Mouse (Mus musculus): ENCODE measurements around the gene Tecr.

Gene Tecr

DNA sequence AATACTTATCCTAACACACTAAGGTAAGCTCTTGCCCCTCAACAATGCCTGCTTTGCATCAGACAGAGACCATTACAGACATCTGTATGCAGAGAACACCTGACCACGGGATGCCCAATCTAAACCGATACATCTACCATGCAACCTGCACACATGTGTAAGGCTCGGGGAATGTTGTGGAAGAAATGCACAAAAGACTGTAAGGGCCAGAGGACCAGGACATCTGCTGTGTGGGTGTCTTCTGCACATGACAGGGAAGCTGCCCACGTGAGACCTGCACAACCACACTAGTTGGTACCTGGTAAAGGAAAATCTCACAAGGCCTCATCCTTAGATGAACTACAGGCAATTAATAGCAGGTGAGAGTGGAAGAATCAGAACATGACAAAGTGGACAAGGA lies 44.5 kb downstream of the Tecr start:
- DNase-seq (ENCODE audit: low read depth), result no peak

GRCm38 (mm10) chr8:83562669-83563068 lies 45.1 kb downstream of the Tecr start:
- no peak for DNase-seq (ENCODE audit: low read depth)

DNA sequence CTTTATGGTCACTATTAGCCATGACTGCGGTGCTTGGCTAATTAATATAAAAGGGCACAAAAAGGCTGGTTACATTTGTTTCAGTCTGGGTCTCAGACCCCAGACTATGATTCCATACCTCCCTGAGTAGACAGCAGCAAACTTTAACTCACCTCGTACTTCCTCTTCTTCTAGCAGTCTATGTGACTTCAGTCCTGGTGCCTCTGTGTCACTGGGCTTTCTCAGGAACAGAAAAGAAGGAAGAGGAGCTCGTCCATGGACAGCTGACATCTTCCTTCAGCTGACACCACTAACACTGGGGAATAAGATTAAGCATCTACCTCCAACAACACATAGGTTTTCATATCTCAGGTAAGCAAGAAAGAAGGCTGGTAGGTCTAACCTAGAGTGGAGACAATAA lies 72.0 kb downstream of the Tecr start, which contains the start of gene Olfr370:
Olfr370 (plus strand) TSS at position 45 of the 400 bp plus-strand sequence.
- DNase-seq (ENCODE audit: low read depth), result no peak

- DNase-seq (ENCODE audit: low read depth), result no peak
These were observed 73.0 kb downstream of the Tecr start for GRCm38 (mm10) chr8:83534802-83535201.

Data from NIH3T3 (cell line).